Comparison of ENCODE assay signal across 17 mouse cellular contexts in the genomic region with DNA sequence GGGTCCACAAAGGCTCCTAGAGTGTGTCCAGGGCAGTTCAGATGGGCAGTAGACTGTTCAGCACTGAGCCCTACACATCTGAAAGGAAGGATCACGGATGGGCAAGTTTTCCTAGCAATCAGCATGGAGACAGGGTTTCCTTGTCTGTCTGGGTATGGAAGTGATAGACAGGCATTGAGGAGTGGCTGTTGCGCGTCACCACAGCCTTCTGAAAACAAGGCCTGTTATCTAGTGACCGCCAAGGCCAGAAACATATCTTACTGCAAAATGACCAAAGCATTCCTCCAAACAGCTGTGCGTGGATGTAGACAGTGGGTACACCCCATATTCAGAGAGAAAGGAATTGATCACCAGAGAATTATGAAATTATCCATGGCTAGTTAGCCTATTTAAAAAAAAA. TPM values are rescaled to one million over a fixed set of nuclear protein-coding genes. Genes with fewer than 3 reads are reported as not detected.
A peak's percentile ranks its signal among the peaks of the same experiment; 100 is the strongest.
DNase-seq lines count a peak whose midpoint lies in the region; ATAC-seq and TF ChIP-seq lines count a peak whose summit lies in the region.
"Had no signal": no experiment of that assay in that cellular context is flagged by ENCODE, and none has a peak within 500 bp of the region (broad histone marks: within the 10 kb centered on the region; RNA-seq: fewer than 3 reads in every experiment).

No protein-coding gene starts in this region.

- H3K4me2 ChIP-seq in heart, embryonic 11.5 days, result peak overlapping the region; percentile 22; the same call in 1 of the 2 replicates
- H3K4me2 ChIP-seq in heart, postnatal 0 days (ENCODE audit: low read depth, low read length), result no peak overlapping the region
- H3K4me2 ChIP-seq: hindbrain, embryonic 15.5 days; limb, embryonic 13.5 days; lung, embryonic 14.5 days had no signal

- peaks cover 81% of the 10 kb centered on the region for H3K4me1 ChIP-seq in heart, embryonic 11.5 days (ENCODE audit: control insufficient read depth, insufficient read depth, low read length)
- H3K4me1 ChIP-seq in megakaryocyte, embryonic 14.5 days, result peaks cover 92% of the 10 kb centered on the region
- peaks cover 77% of the 10 kb centered on the region for H3K4me1 ChIP-seq in heart, postnatal 0 days (ENCODE audit: control insufficient read depth, insufficient read depth)

- no peak for TF ChIP-seq EP300 in heart, postnatal 0 days (IDR thresholded peaks at IDR 0.05; ENCODE audit: low read depth)

- DNase-seq in adrenal gland, adult 2 months, result peak; percentile 66
- no peak for DNase-seq in adrenal gland, adult 18-20 months (ENCODE audit: low spot score in 2 of 2)
- DNase-seq in heart, adult 11 months, result no peak
- DNase-seq in heart, postnatal 0 days (ENCODE audit: low spot score), result no peak
- DNase-seq in urinary bladder, postnatal 4 days (ENCODE audit: low spot score in 2 of 2), result no peak
- DNase-seq: cerebellum, postnatal 14 days; gastrocnemius, postnatal 36 days; kidney, adult 11 months; kidney, postnatal 14 days; lung, embryonic 14.5 days; right cerebral cortex, postnatal 14 days had no signal

- peak overlapping the region; percentile 58; the same call in 1 of the 2 replicates for H3K9ac ChIP-seq in heart, embryonic 11.5 days (ENCODE audit: low read depth, low read length)
- no peak overlapping the region for H3K9ac ChIP-seq in heart, postnatal 0 days (replicated peaks; ENCODE audit: low read depth, low read length)
- H3K9ac ChIP-seq: hindbrain, embryonic 15.5 days; limb, embryonic 13.5 days; lung, embryonic 14.5 days had no signal

- H3K4me3 ChIP-seq in heart, embryonic 11.5 days (ENCODE audit: low read depth, low read length), result no peak overlapping the region
- H3K4me3 ChIP-seq in megakaryocyte, embryonic 14.5 days (replicated peaks), result peak overlapping the region; percentile 86
- H3K4me3 ChIP-seq in heart, postnatal 0 days (ENCODE audit: low read depth, low read length), result no peak overlapping the region
- H3K4me3 ChIP-seq: hindbrain, embryonic 15.5 days; limb, embryonic 13.5 days had no signal

- H3K27ac ChIP-seq in heart, embryonic 11.5 days (ENCODE audit: low read depth, low read length), result peak overlapping the region; percentile 83
- peak overlapping the region; percentile 78 for H3K27ac ChIP-seq in heart, postnatal 0 days (ENCODE audit: low read depth)
- H3K27ac ChIP-seq: hindbrain, embryonic 15.5 days; limb, embryonic 13.5 days had no signal

- no peak for TF ChIP-seq CTCF in heart, postnatal 0 days (IDR thresholded peaks at IDR 0.05; ENCODE audit: low read depth)

- no peaks in the 10 kb centered on the region for H3K36me3 ChIP-seq in heart, embryonic 11.5 days (ENCODE audit: control insufficient read depth, insufficient read depth, low read length)
- peaks cover 16% of the 10 kb centered on the region for H3K36me3 ChIP-seq in megakaryocyte, embryonic 14.5 days (replicated peaks; ENCODE audit: low read length)
- H3K36me3 ChIP-seq in heart, postnatal 0 days (replicated peaks; ENCODE audit: control insufficient read depth, insufficient read depth, low read length), result no peaks in the 10 kb centered on the region
- H3K36me3 ChIP-seq: hindbrain, embryonic 15.5 days; limb, embryonic 13.5 days had no signal

- peak; percentile 60 for ATAC-seq in heart, embryonic 11.5 days (replicated peaks; ENCODE audit: insufficient number of reproducible peaks, low FRiP score, low TSS enrichment)
- ATAC-seq in megakaryocyte, adult 5-6 weeks (ENCODE audit: poor library complexity, severe bottlenecking), result no peak
- no peak for ATAC-seq in heart, postnatal 0 days (ENCODE audit: insufficient read depth, low read depth)
- ATAC-seq: Patski had no signal

- H3K27me3 ChIP-seq in heart, embryonic 11.5 days (ENCODE audit: control insufficient read depth, insufficient read depth, low read length), result no peaks in the 10 kb centered on the region
- H3K27me3 ChIP-seq in megakaryocyte, embryonic 14.5 days (replicated peaks), result no peaks in the 10 kb centered on the region
- H3K27me3 ChIP-seq in heart, postnatal 0 days (ENCODE audit: control insufficient read depth, insufficient read depth, low read length), result no peaks in the 10 kb centered on the region
- H3K27me3 ChIP-seq: hindbrain, embryonic 15.5 days; limb, embryonic 13.5 days; Patski had no signal

- 21% methylated on average over 5 of the region's 5 CpGs for WGBS in heart, embryonic 11.5 days (ENCODE audit: insufficient replicate concordance)
- WGBS in heart, postnatal 0 days, result 21% methylated on average over 5 of the region's 5 CpGs

- H3K9me3 ChIP-seq in heart, embryonic 11.5 days (replicated peaks; ENCODE audit: control insufficient read depth, low read length), result no peaks in the 10 kb centered on the region
- H3K9me3 ChIP-seq in megakaryocyte, embryonic 14.5 days, result no peaks in the 10 kb centered on the region
- H3K9me3 ChIP-seq in heart, postnatal 0 days (replicated peaks; ENCODE audit: control insufficient read depth, low read length), result no peaks in the 10 kb centered on the region
- H3K9me3 ChIP-seq: hindbrain, embryonic 15.5 days; limb, embryonic 13.5 days had no signal

RNA-seq across cellular contexts. Expression of a gene that starts 47.1 kb away (rescaled TPM):
- 10 to 100 TPM; 71.4 to 73.5 TPM for total RNA-seq in adrenal gland, adult 2 months (2021)
- 13.3 and 16.8 TPM in 2 replicates for polyA plus RNA-seq in adrenal gland, adult 2 months (2012; rRNA removed)
- 10 to 100 TPM; 65.1 to 85.4 TPM for total RNA-seq in adrenal gland, adult 18-20 months (2021)
- polyA plus RNA-seq in heart, embryonic 11.5 days (2014; fragmentation: Nextera tagmentation; extraction: Ambion mirVana), result 36.8 and 40.6 TPM in 2 replicates
- 6.8 and 10.8 TPM in 2 replicates for polyA plus RNA-seq in megakaryocyte, embryonic 14.5 days (2012; ENCODE audit: insufficient read depth, low replicate concordance)
- 45.4 and 48.3 TPM in 2 replicates for total RNA-seq in megakaryocyte, adult 5-6 weeks (2015)
- total RNA-seq in megakaryocyte, adult 5-6 weeks (2017), result 44.9 and 69.6 TPM in 2 replicates
- total RNA-seq in heart, postnatal 0 days (2014; rRNA removed; ENCODE audit: low replicate concordance), result 52.0 and 78.8 TPM in 2 replicates
- polyA plus RNA-seq in heart, postnatal 0 days (2015; fragmentation: Nextera tagmentation; extraction: Ambion mirVana), result 29.4 and 31.1 TPM in 2 replicates
